Mouse (Mus musculus) C2C12 (cell line): ENCODE results near the gene Rims4. TPM values are rescaled to one million over a fixed set of nuclear protein-coding genes. Genes with fewer than 3 reads are reported as not detected.

ENCODE experiments used
- H3K27me3 ChIP-seq: one replicate; pipeline ENCODE4 v1.6.1; 2011; ENCODE audit not compliant: control insufficient read depth, insufficient read depth, insufficient read length
- H3K36me3 ChIP-seq: one replicate; pipeline ENCODE4 v1.6.1; 2011; ENCODE audit not compliant: control insufficient read depth, insufficient read depth
- H3K4me3 ChIP-seq: one replicate; pipeline ENCODE4 v1.5.1; 2011; ENCODE audit warnings: mild to moderate bottlenecking, control low read depth; ENCODE audit not compliant: poor library complexity, insufficient read depth, severe bottlenecking
- H3K79me2 ChIP-seq: one replicate; pipeline ENCODE4 v1.6.1; 2011; ENCODE audit not compliant: control insufficient read depth, insufficient read depth
- H3K79me3 ChIP-seq: one replicate; pipeline ENCODE4 v1.6.1; 2011; ENCODE audit warnings: low read depth, control low read depth
- H3ac ChIP-seq: one replicate; pipeline ENCODE3; 2011; ENCODE audit warnings: low read depth; ENCODE audit not compliant: control insufficient read depth, insufficient read length
- CEBPB ChIP-seq: IDR thresholded peaks from one replicate; pipeline ENCODE4 v1.6.1; 2011; ENCODE audit warnings: low read depth, mild to moderate bottlenecking, control low read depth, moderate library complexity
- CTCF ChIP-seq: IDR thresholded peaks from one replicate; pipeline ENCODE4 v1.5.1; 2011; ENCODE audit not compliant: control insufficient read depth, insufficient read depth, insufficient read length
- FOSL1 ChIP-seq: IDR thresholded peaks from one replicate; pipeline ENCODE4 v1.8.0; 2011; ENCODE audit warnings: mild to moderate bottlenecking, low read length; ENCODE audit not compliant: poor library complexity, insufficient read depth, severe bottlenecking
- MAX ChIP-seq: IDR thresholded peaks from one replicate; pipeline ENCODE4 v1.6.1; 2011; ENCODE audit warnings: mild to moderate bottlenecking, control low read depth
- MYOD1 ChIP-seq: IDR thresholded peaks from one replicate; pipeline ENCODE4 v1.6.1; 2011; ENCODE audit warnings: low read depth; ENCODE audit not compliant: control insufficient read depth, insufficient read length
- MYOG ChIP-seq: IDR thresholded peaks from one replicate; pipeline ENCODE4 v1.6.1; 2011; ENCODE audit not compliant: control insufficient read depth, insufficient read length; ENCODE audit errors: extremely low read depth
- USF1 ChIP-seq: IDR thresholded peaks from one replicate; pipeline ENCODE4 v1.6.1; 2011; ENCODE audit warnings: low read depth, mild to moderate bottlenecking, control low read depth, moderate library complexity
- polyA plus RNA-seq: library from polyadenylated mRNA; unstranded; fragments of >200 nt; fragmentation: generic; extraction: Trizol; gene quantifications from one replicate; pipeline ENCODE4 v1.2.1, GENCODE M21; 2012; ENCODE audit warnings: missing spikeins

Rims4 gene
- polyA plus RNA-seq, 1 experiment, result not detected

DNA sequence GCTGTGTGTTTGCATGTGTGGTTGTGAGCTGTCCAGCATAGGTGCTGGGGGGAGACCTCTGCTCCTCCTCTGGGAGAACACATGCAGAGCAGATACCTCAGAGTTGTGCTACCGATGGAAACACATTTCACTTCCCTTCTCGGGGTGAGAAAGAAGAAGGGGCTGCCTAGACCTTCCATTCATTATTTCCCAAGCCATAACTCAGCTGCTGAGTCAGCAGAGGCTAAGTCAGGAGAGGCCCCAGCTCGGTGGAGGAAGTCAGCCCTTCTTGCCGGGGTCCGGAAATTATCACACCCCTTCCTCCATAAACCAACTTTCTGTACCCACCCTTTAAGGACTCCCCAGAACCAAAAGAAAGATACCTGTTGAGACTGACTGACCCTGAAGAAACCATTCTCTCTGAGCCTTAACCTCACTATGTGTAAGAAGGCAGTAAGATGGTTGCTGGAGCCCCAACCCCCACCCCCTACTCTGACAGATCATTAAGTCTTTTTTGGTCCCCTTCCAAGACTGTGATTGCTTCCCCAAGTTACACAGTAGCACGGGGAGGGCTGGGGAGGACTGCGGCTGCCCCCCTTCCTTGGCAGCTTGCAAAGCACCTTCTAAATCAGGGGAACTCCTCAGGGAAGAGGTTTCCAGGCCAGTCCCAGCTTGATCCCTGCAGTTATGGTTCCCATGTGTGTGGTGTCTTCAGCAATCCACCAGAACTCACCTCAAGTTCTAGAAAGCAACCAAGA, 10.1 kb upstream of the Rims4 start:
- TF ChIP-seq CEBPB (no peak), MAX (no peak), MYOG (no peak), CTCF (no peak), MYOD1 (no peak), FOSL1 (no peak), USF1 (no peak)

GRCm38 (mm10) chr2:163925044-163925443, 6.6 kb upstream of the Rims4 start:
- TF ChIP-seq MAX (no peak), MYOG (no peak), CTCF (no peak), MYOD1 (no peak), CEBPB (no peak), FOSL1 (no peak), USF1 (no peak)
- Histone ChIP-seq H3K79me2 (no peaks in the 10 kb centered on the region), H3K27me3 (peaks cover 43% of the 10 kb centered on the region), H3K4me3 (no peak overlapping the region), H3K79me3 (no peaks in the 10 kb centered on the region), H3K36me3 (no peaks in the 10 kb centered on the region), H3ac (no peak overlapping the region)

More for the DNA sequence above, 10.1 kb upstream of the Rims4 start:
- Histone ChIP-seq H3K36me3 (no peaks in the 10 kb centered on the region), H3ac (no peak overlapping the region), H3K79me2 (no peaks in the 10 kb centered on the region), H3K27me3 (peaks cover 35% of the 10 kb centered on the region), H3K4me3 (no peak overlapping the region), H3K79me3 (no peaks in the 10 kb centered on the region)

DNA sequence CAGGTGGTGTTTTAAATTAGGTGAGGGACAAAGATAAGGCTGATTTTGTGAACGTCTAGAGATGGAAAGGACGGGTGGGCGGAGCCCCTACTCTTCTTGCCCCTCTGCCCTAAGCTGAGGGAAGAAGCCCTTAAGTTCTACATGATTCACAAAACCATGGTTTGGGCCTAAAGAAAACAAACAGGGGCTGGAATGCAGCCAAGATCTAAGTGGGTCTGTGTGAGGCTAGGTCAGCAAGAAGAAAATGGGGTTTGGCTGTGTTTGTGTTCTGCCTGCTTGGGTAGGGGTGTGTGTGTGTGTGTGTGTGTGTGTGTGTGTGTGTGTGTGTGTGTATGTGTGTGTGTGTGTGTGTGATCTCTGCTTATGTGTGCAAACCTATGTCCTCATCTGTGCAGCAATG, 6.0 kb upstream of the Rims4 start:
- Histone ChIP-seq H3ac (no peak overlapping the region), H3K36me3 (no peaks in the 10 kb centered on the region), H3K79me3 (no peaks in the 10 kb centered on the region), H3K4me3 (no peak overlapping the region), H3K27me3 (peaks cover 48% of the 10 kb centered on the region), H3K79me2 (no peaks in the 10 kb centered on the region)
- TF ChIP-seq USF1 (no peak), CEBPB (no peak), MYOG (no peak), FOSL1 (no peak), CTCF (no peak), MAX (no peak), MYOD1 (no peak)

- Histone ChIP-seq H3K36me3 (no peaks in the 10 kb centered on the region), H3K79me3 (no peaks in the 10 kb centered on the region), H3K27me3 (peaks cover 53% of the 10 kb centered on the region), H3K79me2 (no peaks in the 10 kb centered on the region), H3K4me3 (no peak overlapping the region), H3ac (no peak overlapping the region)
- TF ChIP-seq FOSL1 (no peak), MAX (no peak), CEBPB (no peak), CTCF (no peak), MYOD1 (no peak), MYOG (no peak), USF1 (no peak)
These were observed 4.6 kb upstream of the Rims4 start for GRCm38 (mm10) chr2:163923113-163923512.

GRCm38 (mm10) chr2:163919581-163919980, 1.1 kb upstream of the Rims4 start:
- H3K4me3 ChIP-seq, result no peak overlapping the region
- TF ChIP-seq FOSL1, result no peak
- no peak for TF ChIP-seq MYOD1
- no peak for TF ChIP-seq CTCF
- no peak for TF ChIP-seq CEBPB
- TF ChIP-seq MAX, result no peak
- TF ChIP-seq MYOG, result no peak
- no peaks in the 10 kb centered on the region for H3K36me3 ChIP-seq
- H3ac ChIP-seq, result no peak overlapping the region
- no peaks in the 10 kb centered on the region for H3K79me3 ChIP-seq
- peaks cover 75% of the 10 kb centered on the region for H3K27me3 ChIP-seq
- no peaks in the 10 kb centered on the region for H3K79me2 ChIP-seq

- Histone ChIP-seq H3K27me3 (peaks cover 96% of the 10 kb centered on the region), H3K36me3 (no peaks in the 10 kb centered on the region), H3ac (no peak overlapping the region), H3K79me3 (no peaks in the 10 kb centered on the region), H3K4me3 (no peak overlapping the region), H3K79me2 (no peaks in the 10 kb centered on the region)
- TF ChIP-seq MYOD1, result no peak
- TF ChIP-seq MAX, result no peak
- no peak for TF ChIP-seq CTCF
- no peak for TF ChIP-seq CEBPB
- TF ChIP-seq USF1, result no peak
- TF ChIP-seq FOSL1, result no peak
- no peak for TF ChIP-seq MYOG
These were observed 1.8 kb downstream of the Rims4 start for GRCm38 (mm10) chr2:163916703-163917102.
